Mouse (Mus musculus): Measurements from ENCODE around the gene Folr1.

Folr1 gene

GRCm38 (mm10) chr7:101870629-101871028, at the start of gene Folr1:
TSS of gene Folr1 (minus strand) at chr7:101870788.
- in situ Hi-C loops (cut with MboI, MseI): no loop called here

- in situ Hi-C loops (cut with MboI, MseI): loop anchor here in 1 of 2 experiments (5.0 kb wide), 1 partner anchor 164 kb away; the partner anchor contains the start of gene Trpc2
Measured at GRCm38 (mm10) chr7:101918071-101918470, 47.5 kb upstream of the Folr1 start.

- in situ Hi-C loops (cut with MboI, MseI): no loop called here
Measured at GRCm38 (mm10) chr7:101911982-101912381, 41.4 kb upstream of the Folr1 start.

- in situ Hi-C loops (cut with MboI, MseI): no loop called here
Measured at GRCm38 (mm10) chr7:101910138-101910537, 39.5 kb upstream of the Folr1 start.

GRCm38 (mm10) chr7:101908367-101908766, 37.8 kb upstream of the Folr1 start:
- in situ Hi-C loops (cut with MboI, MseI): no loop called here

GRCm38 (mm10) chr7:101906696-101907095, 36.1 kb upstream of the Folr1 start:
- in situ Hi-C loops (cut with MboI, MseI): no loop called here

- in situ Hi-C loops (cut with MboI, MseI): no loop called here
Measured at GRCm38 (mm10) chr7:101906287-101906681, 35.7 kb upstream of the Folr1 start, which contains the start of gene Tomt. TSS of gene Tomt (minus strand) at chr7:101906359.

GRCm38 (mm10) chr7:101905561-101906286, 35.1 kb upstream of the Folr1 start, which contains the start of gene Lamtor1:
TSS of gene Lamtor1 (plus strand) at chr7:101905904.
- in situ Hi-C loops (cut with MboI, MseI): no loop called here

- in situ Hi-C loops (cut with MboI, MseI): no loop called here
Measured at GRCm38 (mm10) chr7:101902846-101903245, 32.3 kb upstream of the Folr1 start.

GRCm38 (mm10) chr7:101901969-101902368, 31.4 kb upstream of the Folr1 start:
- in situ Hi-C loops (cut with MboI, MseI): no loop called here

GRCm38 (mm10) chr7:101900331-101901097, 29.9 kb upstream of the Folr1 start:
- in situ Hi-C loops (cut with MboI, MseI): no loop called here

- in situ Hi-C loops (cut with MboI, MseI): loop anchor here in 1 of 2 experiments (5.0 kb wide), 1 partner anchor 36 kb away; the partner anchor contains the start of genes Lrrc51 and Numa1
Measured at GRCm38 (mm10) chr7:101896104-101897066, 25.8 kb upstream of the Folr1 start.

GRCm38 (mm10) chr7:101895695-101896094, 25.1 kb upstream of the Folr1 start:
- in situ Hi-C loops (cut with MboI, MseI): loop anchor here in 1 of 2 experiments (5.0 kb wide), 1 partner anchor 37 kb away; the partner anchor contains the start of genes Lrrc51 and Numa1

GRCm38 (mm10) chr7:101888460-101888859, 17.9 kb upstream of the Folr1 start:
- in situ Hi-C loops (cut with MboI, MseI): no loop called here

GRCm38 (mm10) chr7:101886274-101886673, 15.7 kb upstream of the Folr1 start:
- in situ Hi-C loops (cut with MboI, MseI): no loop called here

GRCm38 (mm10) chr7:101884160-101884559, 13.6 kb upstream of the Folr1 start:
- in situ Hi-C loops (cut with MboI, MseI): no loop called here

GRCm38 (mm10) chr7:101882413-101883154, 12.0 kb upstream of the Folr1 start:
- in situ Hi-C loops (cut with MboI, MseI): no loop called here

GRCm38 (mm10) chr7:101880855-101881254, 10.3 kb upstream of the Folr1 start:
- in situ Hi-C loops (cut with MboI, MseI): no loop called here

GRCm38 (mm10) chr7:101875978-101876377, 5.4 kb upstream of the Folr1 start:
- in situ Hi-C loops (cut with MboI, MseI): no loop called here

GRCm38 (mm10) chr7:101871296-101871695, 708 bp upstream of the Folr1 start:
- in situ Hi-C loops (cut with MboI, MseI): no loop called here

GRCm38 (mm10) chr7:101869163-101869500, 1.5 kb downstream of the Folr1 start:
- in situ Hi-C loops (cut with MboI, MseI): no loop called here
